Mouse (Mus musculus) CD4-positive, CD25-positive, alpha-beta regulatory T cell, adult 4 months (primary cell): ENCODE measurements around the gene Ebf3. TPM values are rescaled to one million over a fixed set of nuclear protein-coding genes. Genes with fewer than 3 reads are reported as not detected.

Experiments
- ATAC-seq: one replicate; pipeline ENCODE4 v1.8.0; 2017
- polyA plus RNA-seq, 2 experiments: library from polyadenylated mRNA; unstranded; fragments of 100-300 nt; shearing (Covaris generic); gene quantifications; one replicate each; pipeline ENCODE4 v1.2.1; 2017

Gene Ebf3
- polyA plus RNA-seq, 2 experiments from 2014 or later = not detected

DNA sequence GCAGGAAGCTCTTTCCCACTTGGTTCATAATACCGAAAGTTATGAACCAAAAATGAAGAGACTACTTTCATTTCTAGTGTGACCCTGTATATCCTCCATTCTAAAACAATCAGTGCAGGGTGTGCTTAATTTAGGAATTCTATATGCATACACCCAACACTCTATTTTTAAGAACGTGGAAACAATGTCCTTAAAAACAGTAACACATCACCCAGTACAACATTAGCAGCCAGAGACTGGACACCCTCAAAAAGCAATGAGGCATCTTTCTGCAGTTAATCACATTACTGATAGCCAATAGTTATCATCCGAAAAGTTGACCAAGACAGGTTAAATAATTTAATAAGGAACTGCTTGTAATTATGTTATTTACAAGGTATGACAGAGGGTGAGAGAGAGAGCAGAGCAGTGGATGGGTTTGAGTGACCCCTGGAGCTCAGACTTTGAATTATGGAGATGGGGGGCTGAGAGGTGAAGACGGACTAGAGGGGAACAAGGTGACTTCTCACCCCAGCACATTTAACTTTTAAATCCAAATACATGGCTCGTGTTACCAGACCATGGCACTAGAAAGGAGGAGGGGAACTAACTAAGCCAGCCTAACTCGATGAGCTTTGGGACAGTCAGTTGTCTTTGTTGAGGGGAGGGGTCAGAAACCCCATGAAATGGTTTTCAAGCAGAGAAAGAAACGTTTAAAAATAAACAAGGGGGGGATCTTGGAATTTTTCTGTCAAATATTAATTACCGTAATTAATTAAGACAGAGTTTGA, 2.7 kb downstream of the Ebf3 start:
- ATAC-seq = no peak

DNA sequence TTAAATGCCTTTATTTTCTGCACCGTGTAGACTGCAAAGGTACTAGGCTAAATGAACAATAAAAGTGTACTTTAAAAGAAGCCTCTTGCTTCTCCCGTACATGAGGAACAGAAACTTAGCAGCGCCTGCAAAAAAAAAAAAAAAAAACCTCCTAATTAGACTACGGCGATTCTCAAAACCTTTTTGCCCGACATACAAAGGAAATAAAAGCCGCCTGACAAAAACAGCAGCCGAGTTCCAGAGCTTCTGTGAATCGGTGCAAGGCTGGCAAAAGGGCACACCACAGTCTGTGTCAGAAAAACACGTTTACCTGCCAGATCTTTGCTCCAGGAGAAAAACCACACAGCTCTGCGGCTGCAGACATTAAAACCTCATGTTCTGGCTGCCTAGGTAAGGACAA, 3.4 kb downstream of the Ebf3 start:
- no peak for ATAC-seq

DNA sequence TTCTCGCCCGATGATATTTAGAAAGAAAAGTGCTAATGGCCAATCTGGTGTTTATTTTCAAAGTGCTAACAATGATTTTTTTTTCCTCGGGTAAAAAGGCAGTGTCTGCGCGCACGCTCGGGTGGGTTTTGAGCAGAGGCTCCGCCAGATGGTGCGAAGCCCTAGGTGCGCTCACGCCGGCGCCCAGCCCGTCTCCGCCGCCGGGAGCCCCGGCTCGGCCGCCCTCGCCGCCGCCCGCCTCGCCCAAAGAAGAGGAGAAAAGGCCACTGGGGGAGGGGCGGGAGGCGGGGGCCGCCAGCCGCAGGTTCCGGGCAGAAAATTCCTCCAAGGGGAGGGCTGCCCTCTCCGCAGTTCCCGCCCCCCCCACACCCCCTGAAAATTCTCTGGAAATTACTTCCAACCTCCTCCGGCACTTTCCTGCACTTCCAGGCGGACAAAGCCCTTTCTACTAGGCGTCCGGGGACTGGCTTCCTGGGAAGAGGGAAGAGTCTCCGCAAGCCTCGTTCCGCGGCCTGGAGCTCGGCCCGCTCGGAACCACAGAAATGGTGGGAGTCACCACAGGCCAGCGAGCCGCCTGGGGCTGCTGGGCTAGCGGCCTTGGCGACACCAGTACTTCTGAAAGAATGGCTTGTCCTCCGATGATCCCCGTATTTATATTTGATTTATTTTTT, 4.0 kb downstream of the Ebf3 start:
- no peak for ATAC-seq

DNA sequence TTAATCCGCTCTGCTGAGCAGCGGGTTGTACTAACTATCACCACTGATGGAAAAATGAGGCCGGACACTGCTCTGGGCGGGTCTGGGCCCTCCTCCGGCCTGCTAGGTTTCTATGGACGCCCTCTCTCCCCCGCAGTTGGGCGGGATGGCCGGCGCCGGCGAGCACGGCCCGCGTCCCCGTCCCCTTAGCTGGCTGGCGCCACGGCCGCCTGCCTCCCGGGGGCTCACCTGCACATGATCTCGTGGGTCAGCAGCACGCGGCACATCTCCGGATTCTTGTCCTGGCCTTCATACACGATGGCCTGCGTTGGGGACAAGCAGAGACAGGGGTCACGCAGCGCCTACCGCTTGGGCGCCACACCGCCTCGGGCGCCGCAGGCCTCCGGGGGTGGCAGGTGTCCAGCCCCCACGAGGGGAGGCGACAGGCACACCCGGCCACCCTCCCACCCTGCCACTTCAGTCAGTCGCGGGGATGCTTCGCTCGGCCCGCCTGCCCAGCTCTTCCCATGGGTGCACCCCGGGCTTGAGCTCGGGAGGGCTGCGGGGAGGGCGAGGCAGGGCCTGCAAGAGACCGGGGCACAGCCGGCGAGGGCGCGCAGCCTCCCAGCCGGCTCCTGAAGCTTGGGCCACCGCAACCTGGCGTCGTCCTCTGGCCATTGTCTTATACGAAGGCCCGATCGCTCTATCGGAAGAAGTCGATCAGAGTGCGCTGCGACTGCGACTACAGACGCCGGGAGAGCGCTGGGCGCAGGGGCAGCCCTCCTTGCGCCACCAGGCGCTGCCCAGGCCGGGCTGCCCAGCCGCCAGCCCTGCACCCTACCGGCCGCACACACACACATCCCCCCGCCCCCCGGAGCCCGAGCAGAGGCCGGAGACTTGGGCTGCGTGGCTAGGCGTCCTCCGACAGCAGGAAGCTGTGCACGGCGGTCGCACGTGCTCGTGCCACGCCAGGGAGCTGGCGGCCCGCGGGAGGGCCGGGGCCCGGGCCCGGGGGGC, 4.9 kb downstream of the Ebf3 start:
- no peak for ATAC-seq

DNA sequence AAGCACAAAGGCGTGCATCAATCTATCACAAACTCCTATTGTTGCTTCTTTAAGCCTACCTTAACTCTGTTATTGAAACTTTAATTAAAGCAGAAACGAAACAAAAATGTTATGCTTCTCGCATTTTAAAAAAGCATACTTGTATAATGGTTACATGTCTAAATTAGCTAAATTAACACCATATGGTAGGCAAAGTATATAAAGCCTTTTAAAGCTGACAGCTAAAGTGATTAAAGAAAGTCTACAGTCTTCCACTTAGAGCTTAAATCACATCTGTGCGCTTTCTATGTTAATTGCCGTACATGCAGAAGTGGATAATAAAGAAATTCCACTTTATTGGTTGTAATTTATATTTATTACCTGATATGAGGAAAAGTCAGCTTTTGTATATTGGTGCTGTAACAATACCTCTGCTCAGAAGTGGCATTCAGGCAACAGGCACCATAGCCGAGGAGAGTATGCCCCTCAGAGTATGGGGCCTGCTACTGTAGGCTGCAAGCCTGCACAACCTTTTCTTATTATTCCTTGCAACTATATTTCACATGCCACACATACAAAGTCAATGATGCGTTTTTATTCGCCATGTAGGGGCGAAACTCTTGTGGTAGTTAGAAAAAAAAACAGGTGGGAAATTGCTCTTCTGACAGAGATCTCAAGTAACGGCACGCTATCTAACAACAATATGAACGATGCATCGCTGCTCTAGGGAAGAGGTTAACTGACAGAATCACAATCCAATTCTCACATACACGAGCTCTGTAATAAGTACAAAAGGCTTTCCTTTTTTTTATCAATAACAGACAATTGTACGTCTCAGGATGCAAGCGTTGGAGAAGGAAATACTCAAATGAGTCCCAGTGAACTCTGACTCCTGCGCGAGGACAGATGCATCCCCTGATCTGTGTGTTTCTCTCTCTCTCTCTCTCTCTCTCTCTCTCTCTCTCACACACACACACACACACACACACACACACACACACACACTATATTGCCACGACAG, 5.9 kb downstream of the Ebf3 start:
- no peak for ATAC-seq

DNA sequence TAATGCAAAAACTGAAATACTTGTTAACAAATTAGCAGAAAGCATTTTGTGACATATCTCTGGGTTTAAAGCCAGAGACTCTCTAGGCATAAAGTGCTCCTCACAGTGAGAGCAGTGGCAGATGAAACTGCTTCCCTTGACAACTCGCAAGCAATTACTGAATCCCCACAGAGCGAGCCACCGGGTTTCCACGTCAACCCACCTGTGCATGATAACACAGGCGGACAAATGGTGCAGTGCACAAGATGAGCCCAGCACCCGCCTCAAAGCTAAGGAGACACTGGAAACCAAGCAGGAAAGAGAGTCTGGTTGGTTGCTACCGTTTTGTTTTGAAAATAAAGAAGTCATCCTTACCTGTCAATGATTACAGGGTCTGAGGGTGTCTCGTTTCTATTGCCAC, 7.1 kb downstream of the Ebf3 start:
- ATAC-seq = no peak

DNA sequence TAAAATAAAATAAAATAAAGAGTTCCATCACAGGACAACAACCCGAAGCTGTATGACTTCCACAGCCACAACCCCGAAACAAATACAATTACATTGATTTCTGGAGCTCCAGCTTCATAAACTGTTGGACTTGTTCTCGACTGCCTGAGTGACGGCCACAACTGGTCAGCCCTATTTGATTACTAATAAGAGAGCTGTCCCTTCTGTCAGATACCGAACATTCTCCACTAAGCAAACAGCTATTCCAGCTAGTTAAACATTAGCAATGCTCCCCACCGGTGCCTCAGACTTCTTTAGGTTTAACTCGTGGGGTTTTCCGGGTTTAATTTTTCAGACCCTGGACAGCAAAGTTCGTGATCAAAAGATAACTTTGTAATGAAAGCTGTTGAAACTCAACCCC, 8.1 kb downstream of the Ebf3 start:
- no peak for ATAC-seq

DNA sequence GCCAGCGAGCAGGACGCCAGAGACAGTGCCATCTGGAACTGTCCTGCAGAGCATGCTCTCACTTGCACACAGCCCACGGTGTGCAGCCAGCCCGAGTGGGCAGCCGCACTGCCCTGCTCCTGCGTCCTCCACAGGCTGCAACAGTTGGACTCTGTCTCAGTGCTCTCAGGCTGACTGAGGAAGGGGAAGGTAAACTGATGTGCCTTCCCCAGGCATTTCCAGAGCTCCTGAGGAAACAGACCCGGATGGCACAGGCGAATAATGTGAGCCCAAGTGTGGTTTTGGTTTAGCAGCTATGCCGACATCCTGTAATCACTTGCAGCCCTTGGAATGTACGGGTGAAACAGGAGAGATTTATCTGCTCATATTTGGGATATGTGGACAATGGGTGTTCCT, 10.5 kb downstream of the Ebf3 start:
- ATAC-seq = no peak

DNA sequence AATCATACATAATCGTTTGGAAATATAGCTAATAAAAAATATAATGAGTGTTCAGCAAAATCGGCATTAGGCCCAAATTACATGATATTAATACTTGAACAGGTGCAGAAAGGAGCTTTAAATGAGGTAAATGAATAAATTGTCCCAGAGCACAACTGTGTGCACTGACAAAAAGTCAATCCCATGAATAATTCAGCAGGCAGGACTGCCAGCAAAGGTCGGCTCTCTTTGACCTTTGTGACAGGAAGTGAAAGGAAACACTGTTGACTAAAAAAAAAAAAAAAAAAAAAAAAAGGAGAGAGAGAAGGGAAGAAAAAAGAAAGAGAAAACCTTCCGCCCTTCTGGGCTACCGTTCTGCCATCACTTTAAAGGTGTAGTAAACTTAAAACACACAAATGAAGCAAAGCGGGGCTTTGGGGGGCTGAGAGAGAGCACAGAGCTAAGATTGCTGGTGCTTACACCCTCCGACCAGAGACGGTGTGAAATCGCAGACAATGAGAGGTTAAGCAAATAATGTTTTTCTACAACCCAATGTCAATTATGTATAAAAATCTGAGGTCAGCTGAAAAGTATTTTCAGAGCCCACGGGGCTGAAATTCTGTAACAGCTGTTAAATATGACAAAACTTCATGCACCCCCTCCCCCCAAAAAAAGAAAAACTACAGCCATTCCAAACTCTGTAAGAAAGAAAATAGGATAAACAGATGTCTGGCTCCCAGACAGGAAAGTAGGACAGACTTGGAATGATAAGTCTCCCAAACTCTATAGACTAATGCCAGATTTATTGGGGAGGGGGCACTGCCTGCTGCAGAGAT, 11.1 kb downstream of the Ebf3 start:
- no peak for ATAC-seq

DNA sequence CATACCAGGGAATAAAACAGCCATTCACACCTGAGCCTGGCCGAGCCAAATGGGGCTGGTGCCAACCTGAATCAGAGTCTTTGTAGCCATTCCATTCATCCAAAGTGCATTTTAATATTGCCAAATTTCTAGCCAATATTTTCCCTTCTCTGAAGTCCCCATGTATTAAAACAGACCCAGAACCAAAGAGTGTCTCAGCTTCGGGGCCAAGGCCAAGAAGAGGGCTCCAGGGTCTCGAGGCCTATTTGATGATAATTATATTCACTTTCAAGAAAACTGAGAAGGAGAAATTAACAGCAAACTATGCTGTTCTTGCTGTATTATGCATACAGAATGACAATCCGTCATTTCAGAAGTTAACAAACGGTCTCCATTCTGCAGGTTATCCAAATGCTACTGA, 12.1 kb downstream of the Ebf3 start:
- ATAC-seq = no peak

DNA sequence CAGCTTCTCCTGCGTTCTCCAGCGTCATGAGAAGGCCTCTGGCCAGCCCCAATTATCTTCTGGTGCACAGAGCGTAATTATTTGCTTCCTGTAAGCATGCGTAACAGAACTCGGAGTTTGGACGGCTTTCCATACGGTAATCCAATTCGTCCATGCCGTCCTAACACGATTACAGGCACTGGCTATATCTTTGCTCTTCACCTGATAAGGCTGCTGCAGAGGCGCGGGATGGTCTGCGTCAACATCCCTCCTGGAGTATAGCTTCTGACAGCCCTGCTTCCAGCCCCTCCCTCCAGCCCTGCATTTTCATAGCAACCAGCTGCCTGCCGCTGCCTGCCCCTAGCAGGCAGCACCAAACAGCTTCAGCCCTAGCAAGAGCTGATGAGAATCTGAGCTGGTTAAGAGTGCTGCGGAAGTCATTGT, 12.9 kb downstream of the Ebf3 start:
- ATAC-seq = no peak

DNA sequence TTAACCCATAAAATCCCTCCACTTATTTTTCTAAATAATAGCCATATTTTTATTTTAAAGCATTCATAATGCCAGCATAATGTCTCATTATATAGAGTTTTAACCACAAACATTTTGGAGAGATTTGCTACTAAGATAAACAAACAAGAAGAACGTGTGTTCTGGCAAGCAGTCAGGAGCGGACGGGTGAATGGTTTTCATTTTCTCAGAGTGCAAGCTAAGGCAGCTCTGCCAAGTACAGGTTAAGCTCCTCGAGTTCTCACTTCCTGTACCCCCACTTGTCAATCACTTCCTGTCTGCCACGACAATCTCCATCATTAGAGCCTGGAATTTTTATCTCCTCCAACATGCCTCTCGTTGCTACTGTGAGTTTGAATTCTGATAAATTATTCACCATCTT, 13.4 kb downstream of the Ebf3 start:
- no peak for ATAC-seq

DNA sequence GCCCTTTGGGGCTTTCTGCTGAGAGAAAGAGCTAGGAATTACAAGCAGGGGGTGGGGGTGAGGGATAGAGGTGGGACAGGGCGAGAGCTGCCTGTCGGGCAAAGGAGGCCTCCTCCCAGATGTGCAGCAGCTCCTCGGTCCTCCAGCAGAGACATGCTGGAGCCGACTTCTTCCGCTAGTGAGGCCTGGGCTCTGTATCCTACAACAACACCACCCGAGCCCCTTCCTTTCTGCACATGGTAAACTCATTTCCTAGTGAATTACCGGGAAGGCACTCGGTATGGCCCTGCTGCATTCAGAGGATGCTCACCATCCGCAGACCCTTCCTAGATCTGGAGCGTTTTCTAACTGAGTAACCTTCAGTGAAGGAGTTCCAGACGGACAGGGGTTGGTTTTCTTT, 14.1 kb downstream of the Ebf3 start:
- no peak for ATAC-seq

DNA sequence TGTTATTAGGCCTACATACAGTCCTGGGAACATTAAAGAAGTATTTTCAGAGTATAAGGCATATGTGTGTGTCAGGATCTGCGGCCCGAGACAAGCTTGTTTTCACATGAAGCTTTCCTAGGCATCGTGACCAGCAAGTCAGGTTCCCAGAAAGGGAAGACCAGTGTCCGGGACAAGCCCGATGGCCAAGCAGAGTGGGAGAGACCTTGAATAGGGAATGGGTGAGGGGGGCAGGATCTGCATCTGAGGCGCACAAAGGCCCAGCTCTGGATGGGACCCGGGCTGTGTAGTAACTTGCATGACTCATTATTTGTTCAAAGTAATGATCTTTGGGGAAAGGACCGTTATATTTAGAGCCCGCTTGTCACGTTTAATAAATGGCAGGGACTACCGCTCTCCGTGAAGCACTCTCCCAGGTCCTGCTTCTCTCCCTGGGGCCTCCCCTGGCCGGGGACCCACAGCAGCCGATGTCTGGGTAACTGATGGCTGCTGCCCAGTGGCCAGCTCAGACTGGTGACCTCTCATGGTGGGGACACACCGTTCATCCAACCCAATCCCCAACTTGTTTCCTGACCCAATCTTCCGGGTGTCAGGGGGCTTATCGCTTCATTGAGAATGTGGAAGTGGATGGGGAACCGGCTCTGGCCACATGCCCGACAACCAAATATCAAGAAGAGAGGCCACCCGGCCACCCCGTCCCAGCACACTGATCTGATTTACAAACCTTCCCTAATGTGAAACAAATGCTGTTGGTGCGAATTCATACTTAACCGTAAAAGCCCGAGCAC, 16.5 kb downstream of the Ebf3 start:
- ATAC-seq = no peak

DNA sequence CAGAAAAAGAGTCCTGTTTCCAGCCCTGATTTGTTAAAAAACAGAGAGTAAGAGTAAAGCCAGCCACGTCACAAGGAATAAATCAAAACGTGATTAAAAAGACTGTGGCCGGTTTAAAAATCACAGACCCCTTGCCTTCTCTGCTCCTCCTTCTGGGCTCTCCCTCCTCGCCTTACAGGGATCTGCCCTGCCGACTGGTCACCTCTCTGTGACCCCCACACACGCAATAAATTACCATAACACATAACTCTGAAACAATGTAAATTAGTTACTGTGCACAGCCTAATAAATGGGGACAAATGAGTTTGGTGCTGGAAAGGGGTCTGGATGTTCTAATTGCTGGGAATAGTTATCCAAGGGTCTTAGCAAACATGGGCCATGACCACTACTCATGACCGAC, 17.1 kb downstream of the Ebf3 start:
- ATAC-seq = no peak

DNA sequence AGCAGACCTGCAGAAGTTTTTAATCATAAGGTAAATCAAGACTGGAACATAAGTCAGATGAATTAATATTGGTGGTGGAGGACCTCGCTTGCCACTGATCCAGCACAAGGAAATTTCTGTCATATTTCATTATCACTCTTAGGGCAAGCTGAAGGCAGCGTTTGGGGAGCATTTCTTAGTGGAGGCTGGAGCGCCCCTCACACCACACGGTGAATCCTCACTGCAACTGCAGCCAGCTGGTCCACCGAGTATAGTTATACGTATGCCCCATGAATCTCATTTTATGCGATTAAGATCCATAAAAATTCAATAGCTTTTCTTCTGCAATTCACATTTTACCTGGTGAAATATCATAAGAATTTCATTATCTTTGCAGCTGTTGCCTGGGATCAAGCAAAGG, 18.6 kb downstream of the Ebf3 start:
- no peak for ATAC-seq

DNA sequence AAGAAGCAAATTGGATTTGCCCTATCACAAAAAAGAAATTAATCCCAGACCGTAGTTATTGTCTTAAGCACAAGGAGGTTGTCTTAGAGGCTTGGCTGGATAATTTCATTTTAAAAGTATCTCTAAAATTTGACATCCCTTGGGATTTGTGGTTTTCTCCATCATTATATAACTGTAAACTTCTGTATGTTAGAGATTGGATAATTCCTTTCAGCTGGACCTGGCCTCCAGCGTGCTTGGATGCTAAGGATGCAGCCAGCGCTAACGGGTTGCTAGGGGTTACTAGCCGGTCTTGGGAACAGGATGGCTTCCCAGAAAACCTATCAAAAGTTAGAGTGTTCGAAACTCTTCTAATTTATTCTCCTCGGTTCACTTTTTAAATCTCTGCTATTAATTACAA, 19.8 kb downstream of the Ebf3 start:
- no peak for ATAC-seq

DNA sequence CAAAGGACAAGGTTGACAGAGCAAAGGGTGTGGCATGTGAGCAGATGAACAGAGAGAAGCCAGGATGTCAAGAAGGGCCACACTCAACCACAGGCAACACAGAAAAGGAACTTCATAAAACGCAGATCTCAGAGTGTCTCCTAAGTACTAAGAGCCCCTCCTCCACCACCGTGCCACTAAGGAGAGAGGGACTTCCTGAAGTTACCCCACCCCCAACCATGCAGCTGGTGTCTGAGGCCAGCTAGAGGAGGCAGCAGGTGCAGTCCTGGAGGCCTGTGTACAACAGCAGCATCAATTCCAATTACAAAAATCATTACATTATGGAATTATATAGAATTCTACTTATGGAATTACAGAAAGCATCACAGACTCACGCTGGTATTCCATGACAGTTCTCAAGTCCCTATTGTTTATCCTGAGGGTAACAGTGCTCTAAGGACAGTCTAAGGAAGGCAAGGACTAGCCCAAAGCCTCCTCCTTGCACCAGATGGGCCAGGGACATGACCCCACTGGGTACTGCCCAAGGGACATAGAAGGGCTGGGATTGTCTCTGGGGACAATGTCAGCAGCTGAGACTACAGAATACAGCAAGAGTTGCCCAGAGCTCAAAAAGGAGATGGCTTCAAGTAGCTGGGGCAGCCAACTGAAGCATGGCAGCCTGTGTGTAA, 24.8 kb downstream of the Ebf3 start:
- no peak for ATAC-seq

DNA sequence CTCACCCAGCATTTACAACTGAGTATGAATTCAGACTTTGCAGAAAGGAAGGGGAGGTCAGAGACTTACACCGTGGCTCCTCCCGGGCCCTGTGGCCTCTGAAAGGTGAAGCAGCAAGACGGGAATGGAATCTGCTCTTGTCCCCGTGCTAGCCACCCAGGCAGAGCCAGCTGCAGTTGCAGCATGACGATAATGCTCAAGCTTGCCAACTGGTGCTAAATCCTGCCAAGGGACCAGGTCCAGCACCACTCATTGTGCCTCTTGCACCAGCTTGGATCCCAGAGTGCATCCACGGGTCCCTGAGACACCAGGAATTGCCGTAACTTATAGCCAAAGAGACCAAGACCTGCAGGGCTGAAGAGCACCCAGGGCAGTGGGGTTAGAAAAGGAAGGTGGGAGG, 36.1 kb downstream of the Ebf3 start:
- ATAC-seq = no peak

DNA sequence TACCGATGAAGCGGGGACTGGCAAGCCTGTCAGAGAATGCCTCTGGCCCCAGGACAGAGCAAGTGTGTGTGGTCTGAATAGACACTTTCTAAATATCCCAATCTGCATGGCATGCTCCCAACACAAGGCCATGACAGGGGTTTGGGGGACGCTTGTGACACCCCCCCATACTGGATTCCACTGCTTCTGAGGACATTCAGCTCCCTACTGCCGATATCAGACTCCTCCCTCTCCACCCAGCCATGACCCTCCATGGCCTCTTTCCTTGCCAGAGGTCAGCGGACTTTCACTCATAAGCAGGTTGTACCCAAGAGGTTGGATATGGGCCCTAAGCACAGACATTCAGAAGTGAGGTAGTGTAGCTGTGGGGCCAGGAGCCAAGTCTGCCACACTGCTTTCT, 36.5 kb downstream of the Ebf3 start:
- ATAC-seq = no peak
